Mouse (Mus musculus): ENCODE data around the gene Ociad1. TPM values are rescaled to one million over a fixed set of nuclear protein-coding genes. Genes with fewer than 3 reads are reported as not detected.

The Ociad1 gene
- polyA plus RNA-seq, 1 experiment from 2014 or later = 290 TPM

- H3K27me3 ChIP-seq = no peaks in the 10 kb centered on the region
- in situ Hi-C loops (cut with MboI; ENCODE audit: low pct_unique_long_range_greater_than_20kb) = no loop called here
- DNase-seq (ENCODE audit: low read depth, low spot score) = no peak
- ChIA-PET POLR2A (interaction anchor here (0.7 to 1.4 kb wide), 4 partner anchors 11 to 125 kb away, joined by 3 to 9 read pairs (median 6); no protein-coding TSS in a partner anchor), CTCF (interaction anchor here (1.4 to 2.6 kb wide), 2 partner anchors 9 to 11 kb away, joined by 4 to 11 read pairs; partner anchors contain the start of gene Ociad1)
- no peak for ATAC-seq
- TF ChIP-seq CTCF (IDR thresholded peaks at IDR 0.05) = no peak
Measured at GRCm38 (mm10) chr5:73280567-73280850, 12.1 kb upstream of the Ociad1 start.

- POLR2A ChIA-PET = no interaction called here
Measured at GRCm38 (mm10) chr5:73284046-73284445, 8.5 kb upstream of the Ociad1 start.

GRCm38 (mm10) chr5:73285470-73285978 is 7.1 kb upstream of the Ociad1 start:
- TF ChIP-seq CTCF (IDR thresholded peaks at IDR 0.05) = no peak
- no peak for DNase-seq (ENCODE audit: low read depth, low spot score)
- CTCF ChIA-PET = interaction anchor here (0.7 kb wide), 1 partner anchor 19 kb away, joined by 3 read pairs; no protein-coding TSS in a partner anchor
- ATAC-seq = no peak
- in situ Hi-C loops (cut with MboI; ENCODE audit: low pct_unique_long_range_greater_than_20kb) = no loop called here
- H3K27me3 ChIP-seq = no peaks in the 10 kb centered on the region
- POLR2A ChIA-PET = no interaction called here

More at GRCm38 (mm10) chr5:73284046-73284445, 8.5 kb upstream of the Ociad1 start:
- no peak for TF ChIP-seq CTCF (IDR thresholded peaks at IDR 0.05)
- ATAC-seq = no peak
- CTCF ChIA-PET = interaction anchor here (1.5 kb wide), 1 partner anchor 20 kb away, joined by 4 read pairs; no protein-coding TSS in a partner anchor
- no peak for DNase-seq (ENCODE audit: low read depth, low spot score)
- H3K27me3 ChIP-seq = no peaks in the 10 kb centered on the region
- in situ Hi-C loops (cut with MboI; ENCODE audit: low pct_unique_long_range_greater_than_20kb) = no loop called here

GRCm38 (mm10) chr5:73286603-73287002 is 6.0 kb upstream of the Ociad1 start:
- ATAC-seq = peak; percentile 67
- DNase-seq (ENCODE audit: low read depth, low spot score) = peak; percentile 49
- in situ Hi-C loops (cut with MboI; ENCODE audit: low pct_unique_long_range_greater_than_20kb) = no loop called here
- H3K27me3 ChIP-seq = no peaks in the 10 kb centered on the region
- ChIA-PET POLR2A (interaction anchor here (0.6 kb wide), 1 partner anchor 86 kb away, joined by 4 read pairs; no protein-coding TSS in a partner anchor), CTCF (interaction anchor here (1.2 to 2.3 kb wide), 2 partner anchors 8 to 109 kb away, joined by 4 to 6 read pairs; no protein-coding TSS in a partner anchor)
- no peak for TF ChIP-seq CTCF (IDR thresholded peaks at IDR 0.05)

GRCm38 (mm10) chr5:73289900-73290299 is 2.7 kb upstream of the Ociad1 start:
- POLR2A ChIA-PET = no interaction called here
- CTCF ChIA-PET = interaction anchor here (1.3 kb wide), 1 partner anchor 9 kb away, joined by 4 read pairs; no protein-coding TSS in a partner anchor
- in situ Hi-C loops (cut with MboI; ENCODE audit: low pct_unique_long_range_greater_than_20kb) = no loop called here
- H3K27me3 ChIP-seq = no peaks in the 10 kb centered on the region
- DNase-seq (ENCODE audit: low read depth, low spot score) (no peak), ATAC-seq (no peak)
- no peak for TF ChIP-seq CTCF (IDR thresholded peaks at IDR 0.05)

- ChIA-PET POLR2A (interaction anchor here (0.6 to 1.4 kb wide), 5 partner anchors 15 to 223 kb away, joined by 4 to 6 read pairs (median 5); no protein-coding TSS in a partner anchor), CTCF (interaction anchor here (0.7 to 1.7 kb wide), 3 partner anchors 15 to 90 kb away, joined by 3 to 4 read pairs (median 4); no protein-coding TSS in a partner anchor)
- TF ChIP-seq CTCF (IDR thresholded peaks at IDR 0.05) = no peak
- ATAC-seq = no peak
- in situ Hi-C loops (cut with MboI; ENCODE audit: low pct_unique_long_range_greater_than_20kb) = no loop called here
- no peak for DNase-seq (ENCODE audit: low read depth, low spot score)
- no peaks in the 10 kb centered on the region for H3K27me3 ChIP-seq
Measured at GRCm38 (mm10) chr5:73293458-73293827, 859 bp downstream of the Ociad1 start.

- no peaks in the 10 kb centered on the region for H3K27me3 ChIP-seq
- in situ Hi-C loops (cut with MboI; ENCODE audit: low pct_unique_long_range_greater_than_20kb) = loop anchor here (5.0 kb wide), 1 partner anchor 87 kb away; no protein-coding TSS in a partner anchor
- DNase-seq (ENCODE audit: low read depth, low spot score) (no peak), ATAC-seq (no peak)
- ChIA-PET POLR2A (no interaction called here), CTCF (interaction anchor here (0.8 to 1.4 kb wide), 2 partner anchors 84 to 88 kb away, joined by 3 to 4 read pairs; no protein-coding TSS in a partner anchor)
- no peak for TF ChIP-seq CTCF (IDR thresholded peaks at IDR 0.05)
Measured at GRCm38 (mm10) chr5:73295016-73295415, 2.4 kb downstream of the Ociad1 start.

GRCm38 (mm10) chr5:73295916-73296315 is 3.3 kb downstream of the Ociad1 start:
- ChIA-PET POLR2A (interaction anchor here (0.6 kb wide), 1 partner anchor 121 kb away, joined by 3 read pairs; no protein-coding TSS in a partner anchor), CTCF (interaction anchor here (1.7 kb wide), 1 partner anchor 83 kb away, joined by 6 read pairs; no protein-coding TSS in a partner anchor)
- TF ChIP-seq CTCF (IDR thresholded peaks at IDR 0.05) = no peak
- H3K27me3 ChIP-seq = no peaks in the 10 kb centered on the region
- no peak for ATAC-seq
- in situ Hi-C loops (cut with MboI; ENCODE audit: low pct_unique_long_range_greater_than_20kb) = loop anchor here (5.0 kb wide), 1 partner anchor 86 kb away; no protein-coding TSS in a partner anchor
- no peak for DNase-seq (ENCODE audit: low read depth, low spot score)

- in situ Hi-C loops (cut with MboI; ENCODE audit: low pct_unique_long_range_greater_than_20kb) = no loop called here
- no peaks in the 10 kb centered on the region for H3K27me3 ChIP-seq
- ATAC-seq (no peak), DNase-seq (ENCODE audit: low read depth, low spot score) (no peak)
- ChIA-PET CTCF (interaction anchor here (1.6 kb wide), 2 partner anchors 11 to 12 kb away, joined by 4 to 5 read pairs; no protein-coding TSS in a partner anchor), POLR2A (no interaction called here)
- no peak for TF ChIP-seq CTCF (IDR thresholded peaks at IDR 0.05)
Measured at GRCm38 (mm10) chr5:73301601-73302307, 9.2 kb downstream of the Ociad1 start.

GRCm38 (mm10) chr5:73304507-73304906 is 11.9 kb downstream of the Ociad1 start:
- ChIA-PET CTCF (interaction anchor here (1.3 to 1.8 kb wide), 3 partner anchors 10 to 171 kb away, joined by 3 to 4 read pairs (median 4); no protein-coding TSS in a partner anchor), POLR2A (no interaction called here)
- in situ Hi-C loops (cut with MboI; ENCODE audit: low pct_unique_long_range_greater_than_20kb) = no loop called here

More at GRCm38 (mm10) chr5:73304507-73304906, 11.9 kb downstream of the Ociad1 start:
- no peaks in the 10 kb centered on the region for H3K27me3 ChIP-seq
- TF ChIP-seq CTCF (IDR thresholded peaks at IDR 0.05) = no peak
- ATAC-seq (no peak), DNase-seq (ENCODE audit: low read depth, low spot score) (no peak)
